Mouse (Mus musculus): ENCODE data around the gene Sycp2. TPM values are rescaled to one million over a fixed set of nuclear protein-coding genes. Genes with fewer than 3 reads are reported as not detected.
"Not testable (repeated sequence)": the region's sequence is repeated elsewhere in the genome, so short reads cannot be mapped to it uniquely, and the experiment has no call there.

The Sycp2 gene
- polyA plus RNA-seq, 1 experiment from 2014 or later, result 0.11 TPM

DNA sequence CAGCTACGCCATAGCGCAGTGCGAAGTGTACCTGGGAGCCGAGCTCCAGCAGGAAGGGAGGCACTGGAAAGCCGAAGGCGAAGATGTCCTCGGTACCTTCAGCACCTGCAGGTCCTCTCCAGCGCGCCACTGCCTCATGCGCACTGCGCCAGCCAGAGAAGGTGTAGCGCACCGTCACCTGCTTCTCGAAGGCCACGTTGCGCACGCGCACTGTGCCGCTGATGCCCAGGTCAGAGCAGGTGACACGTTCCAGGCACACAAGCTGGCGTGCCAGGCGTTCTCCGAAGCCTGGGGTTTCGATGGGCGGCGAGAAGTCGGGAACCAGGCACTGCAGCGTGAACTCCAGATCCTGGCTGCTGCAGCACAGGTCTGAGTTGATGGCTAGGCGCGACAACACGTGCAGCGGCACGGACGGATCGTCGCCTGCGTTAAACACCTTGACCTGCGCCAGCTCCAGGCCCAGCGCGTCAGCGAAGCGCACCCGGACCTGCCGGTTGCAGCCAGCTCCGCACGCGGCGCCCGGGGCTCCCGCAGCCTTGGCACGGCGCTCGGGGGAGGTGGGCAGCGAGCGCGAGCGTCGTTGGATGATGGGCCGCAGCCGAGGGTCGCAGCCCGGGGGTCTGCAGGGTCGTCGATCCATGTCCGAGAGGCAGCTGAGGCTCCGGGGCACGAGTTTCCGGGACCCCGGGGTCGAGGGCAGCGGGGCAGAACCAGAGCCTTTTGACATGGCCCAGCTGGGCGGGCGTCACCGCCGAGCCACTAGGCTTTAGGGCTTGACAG is 6.2 kb upstream of the Sycp2 start:
- Histone ChIP-seq H3K9me3 (replicated peaks) (no peaks in the 10 kb centered on the region; the same call in 1 of the 2 replicates), H3K9ac (peak overlapping the region; percentile 82), H3K4me1 (replicated peaks) (peaks cover 53% of the 10 kb centered on the region), H3K27ac (ENCODE audit: poor library complexity, severe bottlenecking) (peak overlapping the region; percentile 90), H3K36me3 (peaks cover 11% of the 10 kb centered on the region), H3K4me3 (peak overlapping the region; percentile 64), H3K4me2 (peak overlapping the region; percentile 99), H3K27me3 (replicated peaks) (peaks cover 9% of the 10 kb centered on the region; the same call in 1 of the 2 replicates)
- 9% methylated on average over 75 of the region's 75 CpGs for WGBS
- ATAC-seq (ENCODE audit: insufficient number of reproducible peaks, low FRiP score), result 0 out of 2 replicates have a peak, but pooled peaks have one; percentile 12

DNA sequence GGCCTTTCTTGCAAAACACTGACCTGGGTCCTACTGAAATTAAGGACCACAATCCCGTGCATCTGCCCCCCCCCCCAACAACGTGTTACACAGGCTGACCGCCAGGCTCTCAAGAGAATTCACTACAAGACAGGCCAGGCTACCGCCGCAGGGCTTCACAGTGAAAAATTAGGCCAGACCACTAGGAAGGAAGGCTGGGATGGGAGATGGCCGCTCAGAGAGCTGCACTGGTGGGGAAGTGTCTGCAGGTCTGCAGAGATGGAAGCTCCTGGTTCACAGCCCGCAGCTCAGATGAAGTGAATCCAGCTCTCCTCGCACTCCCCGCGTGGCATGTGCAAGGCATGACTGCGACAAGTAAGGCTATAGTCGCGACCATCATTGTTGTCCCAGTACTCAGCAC is 5.6 kb upstream of the Sycp2 start:
- Histone ChIP-seq H3K9ac (peak overlapping the region; percentile 82), H3K27ac (ENCODE audit: poor library complexity, severe bottlenecking) (peak overlapping the region; percentile 90), H3K36me3 (peaks cover 5% of the 10 kb centered on the region), H3K4me3 (peak overlapping the region; percentile 64), H3K27me3 (replicated peaks) (peaks cover 9% of the 10 kb centered on the region; the same call in 1 of the 2 replicates), H3K9me3 (replicated peaks) (no peaks in the 10 kb centered on the region; the same call in 1 of the 2 replicates), H3K4me2 (peak overlapping the region; percentile 99), H3K4me1 (replicated peaks) (peaks cover 53% of the 10 kb centered on the region)
- no peak for ATAC-seq (ENCODE audit: insufficient number of reproducible peaks, low FRiP score)
- WGBS, result 40% methylated on average over 13 of the region's 13 CpGs

DNA sequence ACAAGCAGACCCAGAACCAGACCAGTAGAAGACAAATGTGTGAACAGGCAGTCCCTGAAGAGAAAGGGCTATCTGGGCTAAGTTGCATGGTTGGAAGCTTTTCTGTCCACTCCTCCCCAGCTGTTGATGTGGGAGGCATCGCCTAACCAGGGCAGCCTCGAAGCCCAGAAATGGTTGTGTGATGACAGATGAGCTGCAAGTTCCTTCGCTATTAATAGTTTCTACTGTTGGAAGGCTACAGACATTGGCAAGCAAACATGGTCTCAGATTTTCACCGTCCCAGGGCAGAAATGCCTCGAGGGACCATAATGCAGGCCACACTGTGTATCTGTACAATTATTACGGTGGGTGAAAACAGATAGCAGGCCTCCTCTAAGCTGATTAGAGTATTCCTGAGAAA is 5.1 kb upstream of the Sycp2 start:
- Histone ChIP-seq H3K27ac (ENCODE audit: poor library complexity, severe bottlenecking) (peak overlapping the region; percentile 90), H3K9me3 (replicated peaks) (0 out of 2 replicates have a peak, but pooled peaks cover under 1% of the 10 kb centered on the region), H3K36me3 (peaks cover under 1% of the 10 kb centered on the region; the same call in 1 of the 2 replicates), H3K27me3 (replicated peaks) (peaks cover 9% of the 10 kb centered on the region; the same call in 1 of the 2 replicates), H3K9ac (peak overlapping the region; percentile 82; the same call in 1 of the 2 replicates), H3K4me2 (peak overlapping the region; percentile 99), H3K4me3 (peak overlapping the region; percentile 64), H3K4me1 (replicated peaks) (peaks cover 53% of the 10 kb centered on the region)
- no peak for ATAC-seq (ENCODE audit: insufficient number of reproducible peaks, low FRiP score)
- 20% methylated on average over 6 of the region's 6 CpGs for WGBS

DNA sequence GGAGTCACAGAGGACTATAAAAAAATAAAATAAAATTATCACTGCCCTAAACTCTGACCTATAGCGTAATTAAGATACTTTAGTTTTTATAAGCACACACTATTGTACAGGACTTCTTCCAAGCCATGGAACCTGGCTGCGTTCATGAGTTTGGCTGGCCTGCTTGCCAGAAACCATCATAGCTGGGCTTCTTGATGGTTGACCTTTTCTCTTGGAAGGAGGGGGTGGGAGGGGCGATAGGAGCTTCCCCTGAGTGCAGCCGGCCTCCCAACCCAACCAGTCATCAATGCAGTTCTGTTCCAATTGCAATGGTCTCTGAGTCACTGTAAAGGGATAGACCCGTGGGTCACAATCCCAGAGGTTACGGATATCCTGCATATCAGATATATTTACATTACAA is 2.8 kb upstream of the Sycp2 start:
- Histone ChIP-seq H3K9ac (no peak overlapping the region), H3K4me2 (no peak overlapping the region), H3K27ac (ENCODE audit: poor library complexity, severe bottlenecking) (no peak overlapping the region), H3K4me3 (no peak overlapping the region), H3K27me3 (replicated peaks) (peaks cover 9% of the 10 kb centered on the region; the same call in 1 of the 2 replicates), H3K36me3 (no peaks in the 10 kb centered on the region), H3K9me3 (replicated peaks) (peaks cover 7% of the 10 kb centered on the region), H3K4me1 (replicated peaks) (peaks cover 32% of the 10 kb centered on the region)
- ATAC-seq (ENCODE audit: insufficient number of reproducible peaks, low FRiP score), result no peak
- WGBS, result 77% methylated on average over 6 of the region's 6 CpGs

DNA sequence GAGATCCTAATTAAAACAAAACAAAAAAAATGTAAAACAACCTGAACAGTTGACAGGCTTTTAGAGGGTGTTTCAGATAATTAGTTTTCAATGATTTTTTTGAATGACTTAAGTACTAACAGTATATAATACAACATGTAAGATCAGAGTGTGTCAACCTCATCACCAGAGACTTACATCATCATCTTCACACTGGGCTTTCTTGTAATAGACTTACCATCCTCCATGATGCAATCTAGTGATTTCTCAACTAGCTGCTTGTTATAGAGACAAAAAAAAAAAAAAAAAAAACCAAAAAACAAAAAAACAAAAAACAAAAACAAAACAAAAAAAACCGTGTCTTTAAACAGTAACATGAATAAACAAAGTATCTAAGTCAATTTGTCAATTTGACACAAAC is 1.5 kb upstream of the Sycp2 start:
- 51% methylated on average over 1 of the region's 1 CpGs for WGBS
- peaks cover 9% of the 10 kb centered on the region; the same call in 1 of the 2 replicates for H3K27me3 ChIP-seq (replicated peaks)
- H3K4me1 ChIP-seq (replicated peaks), result peaks cover 26% of the 10 kb centered on the region
- H3K4me2 ChIP-seq, result no peak overlapping the region
- peaks cover 7% of the 10 kb centered on the region for H3K9me3 ChIP-seq (replicated peaks)
- no peak for ATAC-seq (ENCODE audit: insufficient number of reproducible peaks, low FRiP score)
- no peak overlapping the region for H3K27ac ChIP-seq (ENCODE audit: poor library complexity, severe bottlenecking)
- H3K9ac ChIP-seq, result no peak overlapping the region
- H3K4me3 ChIP-seq, result no peak overlapping the region
- H3K36me3 ChIP-seq, result no peaks in the 10 kb centered on the region

DNA sequence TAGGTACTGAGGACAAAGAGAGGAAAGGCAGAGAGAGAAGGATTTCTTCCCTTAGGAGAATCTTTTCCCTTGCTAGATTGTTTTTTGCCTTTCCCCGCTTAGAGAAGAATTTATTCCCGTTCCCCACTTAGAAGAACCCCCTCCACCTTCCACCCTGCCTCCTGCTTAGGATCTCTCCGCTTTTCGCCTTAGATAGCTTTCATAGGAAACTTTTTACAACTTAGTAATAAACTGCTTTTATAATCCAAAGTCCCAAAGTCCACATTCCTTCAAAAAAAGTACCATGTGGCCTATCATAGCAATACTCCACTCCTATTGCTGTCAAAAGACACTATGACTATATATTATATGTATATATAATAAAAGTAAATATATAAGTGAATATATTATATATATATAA is 64.9 kb downstream of the Sycp2 start:
- Histone ChIP-seq H3K4me3 (no peak overlapping the region), H3K36me3 (no peaks in the 10 kb centered on the region), H3K27ac (ENCODE audit: poor library complexity, severe bottlenecking) (no peak overlapping the region), H3K9ac (no peak overlapping the region), H3K4me1 (replicated peaks) (no peaks in the 10 kb centered on the region), H3K4me2 (no peak overlapping the region), H3K27me3 (replicated peaks) (no peaks in the 10 kb centered on the region), H3K9me3 (replicated peaks) (no peaks in the 10 kb centered on the region)
- 66% methylated on average over 4 of the region's 4 CpGs for WGBS
- ATAC-seq (ENCODE audit: insufficient number of reproducible peaks, low FRiP score), result no peak

DNA sequence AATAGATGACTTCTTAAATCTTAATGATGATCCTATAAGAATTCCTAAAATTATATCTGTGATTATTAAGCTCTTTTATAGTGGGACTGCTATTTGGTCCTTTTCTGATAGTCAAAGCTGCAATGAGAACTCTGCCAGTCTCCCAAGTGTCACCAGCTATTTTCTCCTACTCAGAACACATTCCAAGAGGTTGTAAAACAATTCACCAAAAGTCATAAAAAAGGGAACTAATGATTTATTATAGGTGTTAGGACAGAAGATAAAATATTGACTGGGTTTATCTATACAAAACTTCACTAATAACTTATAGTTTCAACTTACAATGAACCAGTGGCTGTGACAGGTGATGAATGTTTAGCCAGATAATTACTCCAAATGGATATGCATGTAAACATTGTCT is 65.4 kb downstream of the Sycp2 start:
- ATAC-seq (ENCODE audit: insufficient number of reproducible peaks, low FRiP score); H3K4me3 ChIP-seq; H3K36me3 ChIP-seq; H3K27me3 ChIP-seq (replicated peaks); H3K9me3 ChIP-seq (replicated peaks); H3K4me2 ChIP-seq; H3K4me1 ChIP-seq (replicated peaks); H3K27ac ChIP-seq (ENCODE audit: poor library complexity, severe bottlenecking); H3K9ac ChIP-seq: not testable (repeated sequence)

DNA sequence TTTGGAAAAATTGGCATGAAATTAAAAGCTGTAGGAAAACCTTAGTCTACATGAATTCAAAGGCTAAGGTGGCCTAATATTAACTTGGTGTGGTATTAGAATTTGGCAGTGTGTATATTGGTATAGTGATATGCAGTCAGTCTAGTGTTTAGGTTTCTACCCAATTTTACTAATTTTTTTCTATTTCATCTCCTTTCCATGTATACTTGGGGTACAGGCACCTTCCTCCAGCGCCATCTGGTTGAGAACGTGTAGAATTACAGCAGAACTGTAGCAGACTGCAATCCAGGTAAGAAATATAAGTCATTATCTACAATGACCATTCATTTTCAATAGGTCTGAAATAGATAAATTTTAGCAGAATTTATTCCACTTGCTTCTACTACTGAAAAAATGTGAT is 68.4 kb downstream of the Sycp2 start:
- H3K4me2 ChIP-seq, result no peak overlapping the region
- no peak overlapping the region for H3K4me3 ChIP-seq
- H3K27ac ChIP-seq (ENCODE audit: poor library complexity, severe bottlenecking), result no peak overlapping the region
- ATAC-seq (ENCODE audit: insufficient number of reproducible peaks, low FRiP score), result no peak
- H3K36me3 ChIP-seq, result no peaks in the 10 kb centered on the region
- no peaks in the 10 kb centered on the region for H3K4me1 ChIP-seq (replicated peaks)
- WGBS, result 1% methylated on average over 2 of the region's 2 CpGs
- no peak overlapping the region for H3K9ac ChIP-seq
- no peaks in the 10 kb centered on the region for H3K27me3 ChIP-seq (replicated peaks)
- no peaks in the 10 kb centered on the region for H3K9me3 ChIP-seq (replicated peaks)

DNA sequence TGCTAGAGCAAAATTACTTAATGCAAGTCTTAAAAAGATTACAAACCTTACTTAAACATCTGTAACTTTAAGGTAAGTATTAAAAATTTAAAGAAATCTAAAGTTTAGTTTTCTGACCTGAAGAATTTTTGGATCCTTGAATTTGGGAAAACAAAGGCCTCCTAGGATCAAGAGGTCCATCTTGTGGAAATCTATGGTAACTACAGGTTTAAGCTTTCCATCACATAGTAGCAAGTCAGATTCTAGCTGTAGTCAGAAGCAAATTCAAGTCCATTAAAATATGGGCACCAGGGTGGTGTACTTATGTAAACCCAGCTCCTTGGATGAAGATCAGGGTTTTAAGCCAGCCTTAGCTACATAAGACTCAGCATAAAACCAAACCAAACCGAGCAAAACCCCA is 69.6 kb downstream of the Sycp2 start:
- H3K27me3 ChIP-seq (replicated peaks), result no peaks in the 10 kb centered on the region
- H3K27ac ChIP-seq (ENCODE audit: poor library complexity, severe bottlenecking), result no peak overlapping the region
- no peak overlapping the region for H3K4me3 ChIP-seq
- no peaks in the 10 kb centered on the region for H3K4me1 ChIP-seq (replicated peaks)
- 35% methylated on average over 1 of the region's 1 CpGs for WGBS
- no peak overlapping the region for H3K9ac ChIP-seq
- no peaks in the 10 kb centered on the region for H3K9me3 ChIP-seq (replicated peaks)
- no peaks in the 10 kb centered on the region for H3K36me3 ChIP-seq
- ATAC-seq (ENCODE audit: insufficient number of reproducible peaks, low FRiP score), result no peak
- no peak overlapping the region for H3K4me2 ChIP-seq

DNA sequence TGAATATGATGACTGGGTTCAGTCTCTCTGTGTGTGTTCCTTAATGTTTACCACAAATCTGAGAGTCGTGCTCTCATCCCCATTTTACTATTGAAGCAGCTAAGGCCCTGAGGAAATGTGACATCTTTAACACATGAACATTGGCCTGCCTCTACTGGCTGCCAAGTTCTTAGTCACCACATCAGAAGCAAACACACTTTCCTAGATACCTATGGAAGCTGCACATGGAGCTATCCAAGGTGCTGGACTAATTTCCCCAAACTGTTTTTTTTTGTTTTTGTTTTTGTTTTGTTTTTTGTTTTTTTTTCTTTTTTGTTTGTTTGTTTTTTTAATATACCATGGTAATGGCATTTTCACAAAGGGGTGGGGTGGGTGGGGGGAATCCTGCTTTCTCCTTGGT is 77.5 kb downstream of the Sycp2 start:
- peaks cover 29% of the 10 kb centered on the region for H3K4me1 ChIP-seq (replicated peaks)
- no peaks in the 10 kb centered on the region for H3K27me3 ChIP-seq (replicated peaks)
- peak overlapping the region; percentile 37 for H3K4me2 ChIP-seq
- no peaks in the 10 kb centered on the region for H3K36me3 ChIP-seq
- H3K9me3 ChIP-seq (replicated peaks), result no peaks in the 10 kb centered on the region
- H3K4me3 ChIP-seq, result no peak overlapping the region
- H3K9ac ChIP-seq, result no peak overlapping the region
- no peak overlapping the region; the same call in 1 of the 2 replicates for H3K27ac ChIP-seq (ENCODE audit: poor library complexity, severe bottlenecking)
- WGBS, result 45% methylated on average over 1 of the region's 1 CpGs
- ATAC-seq (ENCODE audit: insufficient number of reproducible peaks, low FRiP score), result no peak

DNA sequence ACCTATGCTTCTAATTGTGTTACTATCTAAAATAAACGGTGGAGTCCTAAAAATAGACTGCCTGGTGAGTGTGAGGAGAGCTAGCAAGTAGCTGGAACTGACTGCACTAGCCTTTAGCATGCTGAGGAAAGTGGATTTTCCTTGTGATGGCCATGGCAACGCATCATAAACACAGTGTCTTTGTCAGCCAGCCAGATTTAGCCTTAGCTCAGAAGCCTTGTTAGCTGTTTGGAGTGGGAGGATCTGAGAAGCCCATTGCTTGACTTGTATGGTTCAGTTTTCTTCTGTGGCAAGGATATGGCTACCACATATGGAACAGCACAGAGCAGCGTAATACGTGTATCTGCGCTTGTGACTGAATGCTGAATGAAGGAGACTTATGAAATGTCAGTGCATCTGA is 77.9 kb downstream of the Sycp2 start:
- no peak overlapping the region for H3K9ac ChIP-seq
- no peak; the same call in 1 of the 2 replicates for ATAC-seq (ENCODE audit: insufficient number of reproducible peaks, low FRiP score)
- WGBS, result 60% methylated on average over 5 of the region's 5 CpGs
- no peaks in the 10 kb centered on the region for H3K27me3 ChIP-seq (replicated peaks)
- H3K4me2 ChIP-seq, result peak overlapping the region; percentile 37
- H3K9me3 ChIP-seq (replicated peaks), result no peaks in the 10 kb centered on the region
- H3K4me1 ChIP-seq (replicated peaks), result peaks cover 29% of the 10 kb centered on the region
- no peaks in the 10 kb centered on the region for H3K36me3 ChIP-seq
- no peak overlapping the region; the same call in 1 of the 2 replicates for H3K27ac ChIP-seq (ENCODE audit: poor library complexity, severe bottlenecking)
- H3K4me3 ChIP-seq, result peak overlapping the region; percentile 4; the same call in 1 of the 2 replicates
